Mouse (Mus musculus) thymus, adult 2 months (tissue): Measurements from ENCODE around the gene Ube2t. TPM values are rescaled to one million over a fixed set of nuclear protein-coding genes. Genes with fewer than 3 reads are reported as not detected.

Source experiments
- DNase-seq: peaks from one replicate; pipeline ENCODE4 v3.0.0; 2021
- H3K27ac ChIP-seq: fragments of 200-500 bp; 2 replicates; pipeline ENCODE4 v1.5.1; 2012; ENCODE audit warnings: low read length, control low read depth; ENCODE audit not compliant: control insufficient read depth, insufficient read depth
- H3K27me3 ChIP-seq: fragments of 200-500 bp; 2 replicates; pipeline ENCODE4 v1.6.1; 2012; ENCODE audit warnings: mild to moderate bottlenecking, low read length, moderate library complexity, mixed read lengths; ENCODE audit not compliant: control insufficient read depth, insufficient read depth
- H3K36me3 ChIP-seq: fragments of 200-500 bp; 2 replicates; pipeline ENCODE4 v1.6.1; 2012; ENCODE audit warnings: mild to moderate bottlenecking, low read length, moderate library complexity; ENCODE audit not compliant: control insufficient read depth, insufficient read depth
- H3K4me1 ChIP-seq: fragments of 200-500 bp; replicated peaks from 2 replicates; pipeline ENCODE4 v1.6.1; 2012; ENCODE audit warnings: low read length; ENCODE audit not compliant: control insufficient read depth, insufficient read depth
- H3K4me3 ChIP-seq: fragments of 200-500 bp; 2 replicates; pipeline ENCODE4 v1.5.1; 2012; ENCODE audit warnings: mild to moderate bottlenecking, low read length, control low read depth, moderate library complexity; ENCODE audit not compliant: control insufficient read depth, insufficient read depth
- CTCF ChIP-seq: fragments of 200-500 bp; IDR thresholded peaks from 2 replicates; pipeline ENCODE4 v1.5.1; 2012; ENCODE audit warnings: mild to moderate bottlenecking, control low read depth, low read length, moderate library complexity, borderline replicate concordance; ENCODE audit not compliant: control insufficient read depth, poor library complexity, insufficient read depth; ENCODE audit errors: extremely low read depth
- POLR2A ChIP-seq: fragments of 200-500 bp; IDR thresholded peaks from 2 replicates; pipeline ENCODE4 v1.6.1; 2012; ENCODE audit warnings: mild to moderate bottlenecking, low read length, control low read depth, moderate library complexity; ENCODE audit not compliant: control insufficient read depth, poor library complexity, insufficient read depth; ENCODE audit errors: extremely low read depth
- WGBS: fragments of 180-500 bp; shearing (Covaris S2); methylation state at CpG from one replicate; pipeline ENCODE4 v1.1.7; 2018; 5-methylcytosine and 5-hydroxymethylcytosine counted together
- polyA plus RNA-seq: library from polyadenylated mRNA; depleted of rRNA; stranded (reverse); fragments of >200 nt; gene quantifications from 2 replicates; pipeline ENCODE4 v1.2.3, GENCODE M21; 2012

Gene Ube2t
- polyA plus RNA-seq, 1 experiment = 15.1 TPM

- TF ChIP-seq POLR2A (no peak), CTCF (no peak)
- Histone ChIP-seq H3K27me3 (no peaks in the 10 kb centered on the region; the same call in 1 of the 2 replicates), H3K4me3 (no peak overlapping the region), H3K36me3 (no peaks in the 10 kb centered on the region), H3K27ac (no peak overlapping the region), H3K4me1 (peaks cover 17% of the 10 kb centered on the region)
- no peak for DNase-seq
- 43% methylated on average over 8 of the region's 8 CpGs for WGBS
These were observed 29.8 kb downstream of the Ube2t start for GRCm38 (mm10) chr1:134992046-134992645.

GRCm38 (mm10) chr1:134994739-134995138 lies 32.4 kb downstream of the Ube2t start:
- WGBS = 97% methylated on average over 3 of the region's 3 CpGs
- H3K27me3 ChIP-seq = no peaks in the 10 kb centered on the region

GRCm38 (mm10) chr1:134995437-134995836 lies 33.1 kb downstream of the Ube2t start:
- H3K27me3 ChIP-seq = no peaks in the 10 kb centered on the region
- peaks cover 10% of the 10 kb centered on the region for H3K4me1 ChIP-seq
- DNase-seq = no peak
- 92% methylated on average over 4 of the region's 4 CpGs for WGBS
- H3K27ac ChIP-seq = no peak overlapping the region
- no peak overlapping the region for H3K4me3 ChIP-seq
- no peaks in the 10 kb centered on the region for H3K36me3 ChIP-seq
- TF ChIP-seq CTCF = no peak
- no peak for TF ChIP-seq POLR2A

More at GRCm38 (mm10) chr1:134994739-134995138, 32.4 kb downstream of the Ube2t start:
- Histone ChIP-seq H3K36me3 (no peaks in the 10 kb centered on the region), H3K4me3 (no peak overlapping the region), H3K4me1 (peaks cover 10% of the 10 kb centered on the region), H3K27ac (no peak overlapping the region)
- no peak for DNase-seq
- TF ChIP-seq POLR2A (no peak), CTCF (no peak)

GRCm38 (mm10) chr1:134995954-134996353 lies 33.6 kb downstream of the Ube2t start:
- Histone ChIP-seq H3K36me3 (no peaks in the 10 kb centered on the region), H3K27ac (no peak overlapping the region), H3K4me3 (no peak overlapping the region), H3K4me1 (peaks cover 13% of the 10 kb centered on the region), H3K27me3 (no peaks in the 10 kb centered on the region)
- TF ChIP-seq CTCF (no peak), POLR2A (no peak)
- no peak for DNase-seq
- 78% methylated on average over 1 of the region's 1 CpGs for WGBS

- Histone ChIP-seq H3K27ac (no peak overlapping the region), H3K4me1 (peaks cover 10% of the 10 kb centered on the region), H3K36me3 (no peaks in the 10 kb centered on the region), H3K27me3 (no peaks in the 10 kb centered on the region), H3K4me3 (no peak overlapping the region)
- no peak for TF ChIP-seq POLR2A
- TF ChIP-seq CTCF = no peak
- 88% methylated on average over 7 of the region's 7 CpGs for WGBS
- DNase-seq = no peak
These were observed 34.1 kb downstream of the Ube2t start for GRCm38 (mm10) chr1:134996471-134996870.

GRCm38 (mm10) chr1:134997568-134997967 lies 35.2 kb downstream of the Ube2t start:
- Histone ChIP-seq H3K36me3 (no peaks in the 10 kb centered on the region), H3K27me3 (no peaks in the 10 kb centered on the region), H3K4me3 (no peak overlapping the region), H3K27ac (no peak overlapping the region), H3K4me1 (peaks cover 3% of the 10 kb centered on the region; the same call in 1 of the 2 replicates)
- DNase-seq = no peak
- 93% methylated on average over 5 of the region's 5 CpGs for WGBS
- TF ChIP-seq CTCF (no peak), POLR2A (no peak)

GRCm38 (mm10) chr1:134998231-134998630 lies 35.9 kb downstream of the Ube2t start:
- TF ChIP-seq CTCF (no peak), POLR2A (no peak)
- H3K36me3 ChIP-seq = no peaks in the 10 kb centered on the region
- H3K27ac ChIP-seq = no peak overlapping the region
- H3K4me1 ChIP-seq = peaks cover 3% of the 10 kb centered on the region; the same call in 1 of the 2 replicates
- no peak overlapping the region for H3K4me3 ChIP-seq
- no peaks in the 10 kb centered on the region for H3K27me3 ChIP-seq
- WGBS = 88% methylated on average over 8 of the region's 8 CpGs
- DNase-seq = no peak
